Mouse (Mus musculus): ENCODE measurements around the gene Stub1.
A peak's percentile ranks its signal among the peaks of the same experiment; 100 is the strongest.

Gene Stub1

GRCm38 (mm10) chr17:25835816-25836215, 2.6 kb upstream of the Stub1 start:
- peak; percentile 63 for DNase-seq

- DNase-seq: no peak
These were observed 2.1 kb upstream of the Stub1 start for GRCm38 (mm10) chr17:25835301-25835700.

GRCm38 (mm10) chr17:25834595-25835222, 1.5 kb upstream of the Stub1 start:
- DNase-seq: peak; percentile 76

- peak; percentile 75 for DNase-seq
These were observed 874 bp upstream of the Stub1 start for GRCm38 (mm10) chr17:25833961-25834594.

- DNase-seq: peak; percentile 99
These were observed 541 bp downstream of the Stub1 start for GRCm38 (mm10) chr17:25832436-25833290.

GRCm38 (mm10) chr17:25831451-25832281, 1.5 kb downstream of the Stub1 start:
- DNase-seq: peak; percentile 80

GRCm38 (mm10) chr17:25830806-25831431, 2.3 kb downstream of the Stub1 start:
- peak; percentile 59 for DNase-seq

- peak; percentile 58 for DNase-seq
These were observed 2.9 kb downstream of the Stub1 start for GRCm38 (mm10) chr17:25830200-25830753.

GRCm38 (mm10) chr17:25829558-25830017, 3.6 kb downstream of the Stub1 start:
- peak; percentile 59 for DNase-seq

GRCm38 (mm10) chr17:25828712-25829557, 4.3 kb downstream of the Stub1 start, which contains the start of gene Jmjd8:
TSS of gene Jmjd8 (plus strand) at chr17:25828867.
- DNase-seq: peak; percentile 80

GRCm38 (mm10) chr17:25828223-25828594, 5.0 kb downstream of the Stub1 start:
- DNase-seq: peak; percentile 70

- peak; percentile 64 for DNase-seq
These were observed 5.5 kb downstream of the Stub1 start for GRCm38 (mm10) chr17:25827546-25828222.

- DNase-seq: peak; percentile 52
These were observed 6.2 kb downstream of the Stub1 start for GRCm38 (mm10) chr17:25827011-25827410.

GRCm38 (mm10) chr17:25825984-25826570, 7.1 kb downstream of the Stub1 start:
- peak; percentile 58 for DNase-seq

GRCm38 (mm10) chr17:25825311-25825710, 7.9 kb downstream of the Stub1 start:
- peak; percentile 51 for DNase-seq

GRCm38 (mm10) chr17:25824362-25825142, 8.7 kb downstream of the Stub1 start:
- peak; percentile 44 for DNase-seq

- DNase-seq: peak; percentile 80
These were observed 9.8 kb downstream of the Stub1 start, which contains the start of gene Wdr24 for GRCm38 (mm10) chr17:25823452-25823851. TSS of gene Wdr24 (plus strand) at chr17:25823627.

- no peak for DNase-seq
These were observed 14.1 kb downstream of the Stub1 start for GRCm38 (mm10) chr17:25818851-25819780.
